Mouse (Mus musculus) R1 (cell line): ENCODE measurements around the gene Slc1a3.

Source experiments
- DNase-seq: peaks from one replicate; pipeline ENCODE4 v3.0.0-alpha.2; 2018; ENCODE audit warnings: low read depth, low spot score

Gene Slc1a3

DNA sequence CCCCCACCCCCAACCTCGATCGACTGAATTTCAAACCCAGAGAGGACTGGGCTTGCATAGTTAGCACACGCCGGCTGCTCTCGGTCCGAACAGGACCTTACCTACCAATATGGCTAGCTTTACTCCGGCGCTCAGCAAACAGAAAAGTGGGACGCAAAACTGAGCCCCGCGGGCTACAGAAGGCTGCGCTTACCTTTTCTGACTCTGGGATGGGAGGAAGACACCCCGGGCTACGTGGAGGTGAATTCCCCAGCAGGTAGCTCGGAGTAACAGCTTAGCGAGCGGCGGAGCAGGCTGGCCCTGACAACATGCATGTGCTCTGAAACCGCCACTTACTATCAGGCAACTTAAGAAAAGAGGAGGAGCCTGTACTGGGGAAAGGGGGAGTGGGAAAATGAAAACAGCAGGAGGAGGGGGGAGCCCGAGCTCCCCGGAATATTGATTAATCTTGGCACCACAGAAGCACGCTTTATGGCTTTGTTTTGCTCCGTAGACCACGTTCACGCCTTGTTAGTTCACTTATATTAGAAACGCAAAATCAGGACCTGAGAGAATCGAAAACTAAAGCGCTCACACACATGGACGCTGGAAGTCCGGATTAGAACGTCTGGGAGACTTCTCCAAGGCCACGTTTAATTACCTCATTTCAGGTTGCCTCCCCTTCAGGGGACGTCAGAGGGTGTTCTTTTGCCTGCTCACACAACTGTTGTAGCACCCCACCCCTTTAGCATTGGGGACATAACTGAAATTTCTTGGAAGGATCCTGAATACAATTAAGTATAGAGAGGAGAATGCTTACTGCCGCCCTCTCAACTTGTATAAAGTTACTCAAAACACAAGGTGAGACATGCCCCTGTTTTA, at the start of gene Slc1a3:
Gene Slc1a3 (minus strand): TSS at position 619 of the 861 bp plus-strand sequence.
- peak; percentile 81 for DNase-seq

DNA sequence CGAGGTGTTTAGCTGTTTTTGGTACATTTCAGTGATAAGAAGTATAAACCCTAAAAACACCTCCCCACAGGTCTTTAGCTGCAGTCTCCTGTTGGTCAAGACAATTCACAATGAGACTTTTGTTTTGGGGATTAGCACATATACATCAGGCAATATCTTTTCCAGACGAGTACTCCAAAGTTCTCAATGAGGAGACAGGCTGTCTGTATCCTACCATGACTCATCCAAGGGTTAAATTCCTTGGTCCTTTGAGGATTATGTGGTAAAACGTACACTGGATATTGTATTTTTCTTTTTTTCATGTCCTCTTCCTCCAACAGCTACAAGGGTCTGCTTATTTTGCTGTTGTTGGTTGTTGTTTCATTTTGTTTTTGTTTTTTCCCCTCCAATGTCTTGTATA, 48.5 kb upstream of the Slc1a3 start:
- DNase-seq = no peak

DNA sequence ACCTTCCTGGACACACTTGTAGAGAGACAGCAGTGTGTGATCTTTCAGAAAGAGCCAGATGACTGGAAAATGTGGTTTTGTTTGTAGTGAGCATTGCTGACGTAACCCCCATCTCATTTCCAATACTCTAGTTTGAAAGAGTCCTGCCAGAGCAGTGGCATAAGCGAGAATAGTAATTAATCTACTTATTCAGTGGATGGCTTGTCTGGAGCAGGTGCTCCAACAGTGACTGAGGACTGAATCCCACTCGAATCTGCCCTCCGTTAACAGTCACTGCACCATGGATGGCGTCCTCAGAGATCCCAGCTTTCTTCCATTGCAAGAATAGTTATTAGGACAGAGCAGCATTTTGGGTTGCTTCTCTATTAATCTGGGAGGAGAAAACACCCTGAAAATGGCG, 45.9 kb upstream of the Slc1a3 start:
- no peak for DNase-seq

DNA sequence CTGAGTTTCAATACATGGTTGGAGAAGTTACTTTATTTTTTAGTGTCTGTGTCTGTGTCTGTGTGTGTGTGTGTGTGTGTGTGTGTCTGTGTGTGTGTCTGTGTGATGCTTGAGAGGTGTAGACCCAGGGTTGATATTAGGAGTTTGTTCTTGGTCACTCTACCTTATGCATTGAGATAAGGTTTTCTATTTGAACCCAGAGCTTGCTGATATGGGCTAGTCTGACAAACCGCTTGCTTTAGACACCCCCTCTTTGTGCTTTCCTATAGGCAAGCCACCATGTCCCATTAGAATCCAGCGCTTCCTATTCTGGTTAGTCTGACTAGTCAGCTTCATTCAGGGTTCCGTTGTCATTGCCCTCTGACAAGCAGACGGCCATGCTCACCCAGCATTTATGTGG, 39.2 kb upstream of the Slc1a3 start:
- no peak for DNase-seq

DNA sequence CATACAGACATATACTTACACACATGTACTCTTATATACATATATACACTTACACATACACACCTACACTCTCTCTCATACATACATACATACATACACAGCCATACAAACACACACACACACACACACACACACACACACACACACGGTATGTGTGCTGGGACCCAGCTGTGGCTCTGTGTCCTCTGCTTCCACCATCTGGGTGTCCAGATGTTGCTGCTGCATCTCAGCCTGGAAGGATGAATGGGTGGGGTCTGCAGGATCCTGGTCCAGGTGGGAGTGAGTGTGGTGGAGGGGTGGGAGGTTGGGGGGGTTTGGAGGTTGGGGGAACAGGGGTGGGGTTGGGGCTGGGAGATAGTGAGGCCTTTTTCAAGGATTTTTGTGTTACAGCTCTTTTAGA, 38.2 kb upstream of the Slc1a3 start:
- peak; percentile 46 for DNase-seq

DNA sequence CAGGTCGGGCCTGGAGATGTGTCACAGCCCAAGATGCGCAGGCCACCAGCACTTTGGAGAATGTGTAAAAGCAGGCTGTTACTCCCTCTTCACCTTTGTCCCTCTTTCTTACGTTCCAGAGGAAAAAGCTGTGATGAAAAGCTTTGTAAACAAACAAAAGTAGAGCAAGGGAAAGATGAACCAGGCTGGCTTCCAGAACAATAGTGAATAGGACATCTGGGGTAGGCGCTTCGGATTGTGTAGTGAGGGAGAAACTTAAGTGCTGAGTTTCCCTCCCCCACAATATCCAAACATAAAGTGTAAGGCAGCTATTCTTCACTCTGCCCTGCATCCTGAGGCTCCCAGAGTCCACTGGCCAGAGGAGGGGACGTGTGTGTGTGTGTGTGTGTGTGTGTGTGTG, 31.0 kb upstream of the Slc1a3 start:
- no peak for DNase-seq

DNA sequence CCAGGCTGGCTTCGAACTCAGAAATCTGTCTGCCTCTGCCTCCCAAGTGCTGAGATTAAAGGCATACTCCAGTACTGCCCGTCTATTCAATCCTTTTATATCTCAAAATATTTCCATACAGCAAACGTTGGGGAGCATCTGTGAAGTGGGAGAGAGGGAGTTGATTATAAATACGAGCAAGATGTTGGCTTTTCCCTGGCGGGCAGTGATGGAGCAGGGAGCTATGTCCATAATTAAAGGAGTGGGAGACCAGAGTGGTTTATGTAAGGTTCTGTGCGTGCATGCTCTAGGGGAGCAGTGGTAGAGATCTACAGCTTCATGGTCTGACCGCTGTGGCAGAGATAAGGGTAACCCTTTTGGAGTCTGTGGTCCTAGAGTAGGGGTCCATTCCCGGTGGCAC, 30.2 kb upstream of the Slc1a3 start:
- DNase-seq = no peak

DNA sequence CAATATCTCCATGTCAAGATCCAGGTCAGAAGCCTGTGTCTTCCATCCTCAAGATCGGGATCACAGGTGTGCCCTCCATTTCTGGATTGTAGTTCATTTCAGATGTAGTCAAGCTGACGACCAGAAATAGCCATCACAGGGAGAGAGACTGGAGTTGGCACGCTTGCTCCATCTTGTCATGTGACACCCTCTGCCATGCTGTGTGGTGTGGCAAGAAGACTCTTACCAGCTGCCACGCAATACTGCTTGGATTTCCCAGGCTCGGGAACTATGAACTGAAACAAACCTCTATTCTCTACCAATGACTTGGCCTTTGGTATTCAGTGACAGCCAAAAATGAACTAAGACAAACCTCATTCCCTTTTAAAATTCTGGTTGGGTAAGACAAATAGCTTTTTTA, 27.6 kb upstream of the Slc1a3 start:
- no peak for DNase-seq

DNA sequence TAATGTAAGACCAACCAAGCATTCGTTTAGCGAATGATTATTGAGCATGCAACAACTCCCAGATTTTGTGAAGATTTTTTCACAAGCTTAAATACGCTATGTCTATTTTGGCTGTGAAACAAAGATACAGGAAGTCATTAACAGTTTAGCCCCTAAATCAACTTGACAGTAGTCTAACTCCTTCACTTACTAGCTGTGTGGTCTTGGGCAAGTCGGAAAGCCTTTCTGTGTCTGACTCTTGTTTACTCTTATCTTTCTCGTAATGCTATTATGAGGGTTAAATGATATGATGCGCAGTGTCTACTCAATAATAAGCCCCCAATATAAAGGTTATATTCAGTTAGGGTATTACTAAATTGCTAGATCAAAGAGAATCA, 23.8 kb upstream of the Slc1a3 start:
- DNase-seq = no peak

DNA sequence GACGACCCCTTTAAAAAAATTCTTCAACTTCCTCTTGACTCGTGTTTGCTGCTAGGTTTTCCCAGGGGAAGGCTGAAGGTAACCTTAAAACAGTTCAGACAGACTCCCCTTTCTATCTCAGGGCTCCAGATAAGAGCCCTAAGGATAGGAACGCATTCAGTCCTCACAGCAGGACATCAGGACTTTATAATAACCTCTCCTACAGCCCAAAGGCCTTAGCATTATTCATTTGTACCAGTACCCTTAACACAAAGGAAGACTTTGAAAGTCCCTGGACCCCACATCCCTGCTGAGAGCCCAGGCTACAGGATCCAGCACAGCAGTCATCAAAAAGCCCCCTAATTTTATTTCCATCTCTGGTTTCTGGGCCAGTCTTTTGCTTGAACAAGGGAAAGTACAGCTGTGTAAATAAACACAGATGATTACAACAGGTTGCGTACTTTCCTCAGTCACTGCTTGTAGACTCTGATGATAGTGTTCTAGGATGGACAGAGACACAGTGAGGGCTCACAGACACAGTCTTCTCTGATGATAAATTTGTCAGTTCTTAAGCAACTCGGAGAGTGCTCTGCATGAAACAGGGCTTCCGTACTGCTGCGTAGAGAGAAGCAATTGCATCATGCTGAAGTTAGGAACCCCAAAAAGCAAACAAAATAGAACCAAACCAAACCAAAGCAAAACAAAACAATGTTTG, 23.3 kb upstream of the Slc1a3 start:
- DNase-seq = peak; percentile 87

DNA sequence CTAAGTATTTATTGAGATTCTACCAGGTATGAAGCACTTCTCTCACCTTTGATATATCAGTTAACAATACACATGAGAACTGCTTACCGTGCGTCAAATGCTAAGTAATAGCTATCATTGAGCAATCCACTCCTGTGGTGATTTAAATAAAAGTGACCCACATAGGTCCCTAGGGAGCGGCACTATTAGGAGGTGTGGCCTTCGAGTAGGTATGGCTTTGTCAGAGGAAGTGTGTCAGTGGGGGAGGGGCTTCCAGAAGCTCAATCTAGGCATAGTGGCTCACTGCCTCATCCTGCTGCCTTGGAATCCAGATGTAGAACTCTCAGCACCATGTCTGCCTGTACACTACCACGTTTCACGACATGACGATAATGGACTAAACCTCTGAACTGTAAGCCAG, 18.3 kb upstream of the Slc1a3 start:
- peak; percentile 82 for DNase-seq

DNA sequence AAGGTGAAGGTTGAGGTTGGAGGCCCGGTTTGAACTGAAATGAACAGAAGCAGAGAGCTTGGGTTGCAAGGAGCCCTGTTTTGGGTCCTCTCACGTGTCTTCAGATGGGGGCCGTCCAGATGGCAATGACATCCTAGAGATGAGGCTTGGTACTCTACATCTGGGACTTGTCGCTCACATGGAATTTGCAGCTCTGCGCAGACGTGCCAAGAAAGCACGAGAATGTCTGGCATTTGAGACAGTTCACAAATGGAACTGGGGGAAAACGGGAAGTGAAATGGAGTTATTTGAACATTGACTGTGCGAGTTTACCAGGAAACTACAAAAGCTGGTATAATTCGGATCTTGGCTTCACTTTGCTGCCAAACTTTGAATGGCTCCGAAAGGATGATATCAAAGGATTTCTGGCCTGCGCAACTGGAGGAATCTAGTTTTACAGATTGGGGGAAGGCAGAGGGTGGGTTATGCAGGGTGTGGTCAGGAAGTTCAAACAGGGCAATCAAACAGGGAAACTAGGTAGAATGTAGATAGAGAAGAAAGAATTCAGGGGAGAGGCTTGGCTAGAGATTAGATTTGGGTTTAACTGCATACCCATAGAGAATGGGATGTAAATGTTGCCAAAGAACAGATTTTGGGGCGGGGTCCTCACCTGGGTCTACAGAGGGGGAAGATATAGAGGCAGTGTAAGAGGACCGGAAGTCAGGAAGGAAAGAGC, 12.0 kb upstream of the Slc1a3 start:
- DNase-seq = peak; percentile 95

DNA sequence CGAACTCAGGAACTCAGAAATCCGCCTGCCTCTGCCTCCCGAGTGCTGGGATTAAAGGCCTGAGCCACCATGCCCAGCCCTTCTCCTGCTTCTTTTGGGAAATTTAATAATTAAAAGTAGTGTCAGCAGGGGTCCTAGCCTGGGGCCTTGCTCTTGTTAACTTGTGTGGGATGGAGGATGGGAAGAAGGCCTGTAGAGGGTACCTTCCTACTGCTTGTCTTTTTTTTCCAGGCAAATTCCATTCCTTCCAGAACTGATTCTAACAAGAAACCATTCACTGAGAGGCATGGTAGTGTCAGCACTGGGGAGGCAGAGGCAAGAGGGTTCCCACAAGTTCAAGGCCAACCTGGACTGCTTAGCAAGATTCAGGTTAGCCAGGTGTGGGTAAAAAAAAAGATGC, 11.2 kb upstream of the Slc1a3 start:
- DNase-seq = peak; percentile 67

DNA sequence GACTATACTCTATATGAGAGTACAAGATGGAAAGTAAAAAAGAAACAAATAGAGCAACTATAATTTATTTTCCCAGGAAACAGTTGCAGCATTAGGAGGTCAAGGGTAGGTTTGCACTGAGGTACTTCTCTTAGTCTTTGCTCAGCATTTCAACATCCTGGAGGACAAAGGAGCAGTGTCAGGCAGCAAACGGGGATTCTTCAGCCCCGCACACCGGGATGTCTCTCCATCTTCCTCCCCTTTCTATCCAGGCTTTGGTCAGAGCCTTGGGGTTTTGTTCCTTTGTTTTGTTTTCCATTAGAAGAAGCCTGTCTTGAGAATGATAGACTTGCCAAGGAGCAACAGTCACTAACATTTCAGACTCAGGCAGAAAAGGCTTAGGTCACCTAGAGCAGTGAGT, 10.4 kb upstream of the Slc1a3 start:
- DNase-seq = peak; percentile 78

DNA sequence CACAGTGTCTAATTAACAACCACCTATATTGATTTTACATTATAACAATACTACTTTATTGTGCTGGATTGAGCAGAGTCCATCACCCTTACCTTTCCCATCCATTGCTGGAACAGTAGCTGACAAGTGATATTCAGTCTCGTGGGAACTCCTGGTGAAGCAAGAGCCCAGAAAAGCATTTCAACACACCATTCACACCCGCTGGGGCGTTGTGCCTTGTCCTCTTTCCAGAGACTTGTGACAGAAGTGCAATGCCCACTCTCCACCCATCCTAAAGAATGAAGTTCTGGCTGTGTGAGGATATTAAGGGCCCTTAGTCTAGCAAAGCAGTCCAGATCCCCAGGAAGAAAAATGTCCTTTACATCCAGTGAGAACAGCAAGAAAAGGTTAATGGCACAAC, 7.9 kb upstream of the Slc1a3 start:
- no peak for DNase-seq

DNA sequence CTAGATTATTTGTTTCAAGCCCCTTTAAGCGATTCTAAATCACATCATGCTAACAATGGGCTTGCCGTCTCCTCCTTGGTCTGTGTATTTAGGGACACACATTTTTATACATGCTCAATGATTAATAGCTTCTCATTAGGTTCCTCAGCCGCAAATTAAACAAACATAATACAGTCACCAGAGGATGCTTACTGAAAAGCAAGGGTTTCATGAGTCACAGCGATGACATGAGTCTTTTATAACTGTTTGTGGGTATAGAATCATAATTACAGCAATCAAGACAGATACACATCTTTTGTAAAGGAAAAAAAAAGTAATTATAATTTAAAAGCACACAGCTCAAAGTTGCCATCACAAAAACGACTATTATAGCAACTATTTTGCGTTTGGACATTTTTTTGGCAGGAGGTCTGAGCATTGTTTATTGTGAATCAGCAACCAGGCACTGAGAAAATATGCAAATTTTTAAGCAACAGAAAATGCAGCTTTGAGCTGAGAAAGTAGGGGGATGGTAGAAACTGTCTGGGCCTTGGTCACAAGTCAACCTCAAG, 6.5 kb upstream of the Slc1a3 start:
- peak; percentile 46 for DNase-seq

DNA sequence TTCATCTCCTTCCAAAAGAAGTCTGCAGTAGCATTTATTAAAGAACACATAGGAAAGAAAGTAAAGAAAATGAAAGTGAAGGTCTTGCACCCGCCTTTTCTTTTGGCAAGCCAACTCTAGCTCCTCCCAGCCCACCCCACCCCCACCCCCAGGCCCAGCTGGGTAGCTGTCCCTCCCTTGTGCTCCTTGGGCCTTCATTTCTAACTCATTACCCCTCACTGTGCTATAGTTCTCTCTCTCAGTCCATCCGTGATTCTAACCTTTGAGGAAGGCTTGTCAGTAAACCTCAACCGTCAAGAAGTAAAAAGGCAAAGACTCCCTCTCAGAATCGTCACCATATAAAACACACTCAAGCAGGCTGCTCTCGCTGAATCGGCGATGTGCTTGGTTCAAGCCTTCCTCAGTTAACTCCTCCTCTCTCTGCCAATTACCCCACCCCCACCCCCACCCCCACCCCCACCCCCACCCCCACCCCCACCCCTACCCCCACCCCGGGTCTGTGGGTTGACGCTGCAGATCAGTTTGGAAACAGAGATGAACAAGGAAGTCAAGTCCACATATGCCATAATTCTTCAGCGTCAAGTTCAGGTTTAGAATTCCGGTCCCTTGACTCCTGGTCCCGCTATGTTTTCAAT, 5.9 kb upstream of the Slc1a3 start:
- peak; percentile 81 for DNase-seq

DNA sequence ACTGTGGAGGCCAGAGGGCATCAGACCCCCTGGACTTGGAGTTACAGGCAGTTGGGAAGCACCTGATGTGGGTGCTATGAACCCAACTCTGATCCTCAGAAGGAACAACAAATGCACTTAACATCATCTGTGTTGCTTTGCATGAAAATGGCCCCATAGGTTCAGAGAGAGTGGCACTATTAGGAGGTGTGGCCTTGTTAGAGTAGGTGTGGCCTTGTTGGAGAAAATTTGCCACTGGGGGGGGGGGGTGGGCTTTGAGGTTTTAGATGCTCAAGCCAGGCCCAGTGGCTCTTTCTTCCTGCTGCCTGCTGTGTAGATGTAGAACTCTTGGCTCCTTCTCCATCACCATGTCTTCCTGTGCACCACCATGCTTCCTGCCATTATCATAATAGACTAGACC, 5.1 kb upstream of the Slc1a3 start:
- peak; percentile 82 for DNase-seq

DNA sequence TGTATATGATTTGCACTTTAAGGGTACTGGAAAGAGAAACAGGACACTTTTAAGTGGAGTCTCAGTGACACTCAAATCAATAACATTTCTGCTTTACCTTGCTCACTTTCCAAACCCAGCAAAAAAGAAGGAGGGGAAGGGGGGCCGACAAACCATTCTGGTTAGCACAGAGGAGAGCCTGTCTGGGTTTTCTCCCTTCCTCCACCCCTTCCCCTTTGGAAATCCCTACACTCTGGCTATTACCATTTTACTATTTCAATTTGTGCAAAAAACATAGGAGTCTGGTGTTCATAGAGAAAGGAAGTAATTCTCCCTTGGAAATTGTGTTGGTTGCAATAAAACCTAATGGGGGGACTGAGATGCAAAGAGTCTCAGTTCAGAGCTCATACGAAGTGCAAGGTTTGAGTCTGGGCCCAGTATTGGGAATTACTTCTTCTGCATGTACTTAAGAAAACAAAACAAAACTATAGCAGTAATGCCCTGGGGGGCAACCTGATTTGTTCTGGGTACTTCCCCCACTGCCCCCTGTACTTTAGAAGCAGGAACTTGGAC, 1.9 kb upstream of the Slc1a3 start:
- no peak for DNase-seq

DNA sequence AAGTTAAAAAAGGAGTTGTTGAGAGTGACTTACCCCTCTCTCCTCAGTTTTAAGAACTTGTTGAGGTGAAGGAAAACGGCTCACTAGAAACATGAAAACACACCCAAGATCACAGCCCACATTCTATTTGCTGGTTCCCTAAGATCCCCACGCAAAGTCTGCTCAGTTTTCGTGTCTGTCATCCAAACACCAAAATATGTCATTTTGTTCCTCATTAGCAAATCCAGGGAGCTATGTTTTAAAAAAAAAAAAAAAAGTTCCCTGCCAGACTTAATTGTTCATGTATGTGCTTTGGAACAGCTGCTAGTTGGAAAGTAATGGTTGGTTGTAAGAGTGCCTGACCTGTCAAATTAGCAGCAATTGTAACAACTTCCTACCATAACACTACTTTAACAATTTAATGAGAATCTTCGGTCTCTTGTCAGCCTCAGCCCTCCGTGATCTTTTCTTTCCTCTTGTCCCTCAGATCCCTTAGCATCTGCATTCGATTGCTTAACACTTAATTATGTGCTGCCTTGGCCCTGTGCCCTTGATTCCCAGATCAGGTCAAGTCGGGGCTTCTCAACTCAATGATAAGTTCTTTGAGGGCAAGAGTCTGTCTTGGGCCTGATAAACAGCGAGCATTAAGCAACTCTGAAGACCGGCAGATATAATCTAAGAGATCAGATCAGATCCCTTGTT, 1.2 kb upstream of the Slc1a3 start:
- no peak for DNase-seq

DNA sequence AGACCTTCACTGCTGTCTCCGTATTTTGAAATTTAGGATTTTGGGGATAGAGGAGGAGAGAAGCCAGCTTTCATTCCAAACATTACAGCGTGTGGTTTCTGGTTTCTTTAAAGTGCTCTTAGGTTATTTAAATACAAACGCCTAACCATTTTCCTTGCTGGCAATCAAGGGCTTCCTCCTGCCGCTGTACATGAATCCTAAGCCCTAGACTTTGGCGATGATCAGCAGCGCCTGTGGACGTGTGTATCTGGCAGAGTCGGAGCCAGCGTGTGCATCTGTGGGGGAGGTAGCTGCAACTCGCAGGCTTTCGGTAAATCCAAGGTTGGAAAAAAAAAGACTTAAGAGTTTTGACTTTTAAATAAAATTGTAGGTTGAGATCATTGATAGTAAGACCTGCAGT, 986 bp downstream of the Slc1a3 start:
- no peak for DNase-seq
